Mouse (Mus musculus): ENCODE data around the gene Prpf38b. TPM values are rescaled to one million over a fixed set of nuclear protein-coding genes. Genes with fewer than 3 reads are reported as not detected.

Prpf38b gene
- polyA plus RNA-seq (2015; fragmentation: Nextera tagmentation; extraction: Ambion mirVana), result 55.8 TPM in 2 replicates

- peak; percentile 100 for ATAC-seq (replicated peaks)
- Histone ChIP-seq H3K9ac (peak within 1 kb of the TSS; percentile 89), H3K36me3 (replicated peaks) (0 out of 2 replicates have a peak, but pooled peaks cover 5% of the 10 kb centered on the region), H3K27ac (peak within 1 kb of the TSS; percentile 97), H3K4me3 (peak within 1 kb of the TSS; percentile 99), H3K4me1 (peaks cover 27% of the 10 kb centered on the region), H3K4me2 (peak within 1 kb of the TSS; percentile 78), H3K9me3 (no peaks in the 10 kb centered on the region), H3K27me3 (replicated peaks) (no peaks in the 10 kb centered on the region)
- WGBS, result 1% methylated on average over 53 of the region's 53 CpGs
Measured at GRCm38 (mm10) chr3:108911548-108912413, at the start of gene Prpf38b. TSS of gene Prpf38b (minus strand) at chr3:108911727.

GRCm38 (mm10) chr3:108961226-108961625 is 49.7 kb upstream of the Prpf38b start:
- Histone ChIP-seq H3K9ac (peak overlapping the region; percentile 11; the same call in 1 of the 2 replicates), H3K4me3 (peak overlapping the region; percentile 12), H3K9me3 (no peaks in the 10 kb centered on the region), H3K27ac (peak overlapping the region; percentile 76), H3K36me3 (replicated peaks) (no peaks in the 10 kb centered on the region), H3K27me3 (replicated peaks) (no peaks in the 10 kb centered on the region), H3K4me2 (peak overlapping the region; percentile 45), H3K4me1 (peaks cover 16% of the 10 kb centered on the region)
- ATAC-seq (replicated peaks), result peak; percentile 94
- 11% methylated on average over 7 of the region's 7 CpGs for WGBS

DNA sequence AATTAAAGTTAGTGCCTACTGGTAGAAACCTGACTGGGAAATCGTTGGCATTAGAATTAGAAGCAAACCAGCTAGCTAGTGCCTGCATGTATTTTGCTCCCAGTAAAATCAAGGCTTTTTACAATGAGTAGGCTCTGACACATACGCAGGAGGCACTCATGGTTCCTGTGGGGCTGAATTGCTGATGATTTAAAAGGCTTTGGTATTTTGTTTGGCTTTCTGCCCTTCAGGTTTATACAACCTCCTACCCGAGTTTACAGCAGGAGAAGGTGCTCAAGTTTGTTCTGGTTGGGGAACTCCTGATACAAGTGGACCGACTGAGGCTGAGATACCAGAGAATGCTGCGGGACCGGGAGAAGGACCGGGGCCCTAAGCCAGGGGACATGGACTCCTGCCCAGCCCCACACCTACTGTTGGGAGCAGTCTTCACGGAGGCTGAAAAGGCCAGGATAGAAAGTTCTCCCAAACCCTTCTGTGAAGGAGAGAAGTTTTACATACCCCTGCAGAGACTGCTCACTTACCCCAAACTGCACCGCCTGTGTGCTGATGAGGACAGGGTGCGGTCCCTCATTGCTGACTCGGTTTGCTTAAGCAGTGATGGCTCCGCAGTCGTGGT is 48.3 kb upstream of the Prpf38b start:
- H3K27ac ChIP-seq, result no peak overlapping the region
- no peaks in the 10 kb centered on the region for H3K27me3 ChIP-seq (replicated peaks)
- H3K36me3 ChIP-seq (replicated peaks), result no peaks in the 10 kb centered on the region
- ATAC-seq (replicated peaks), result no peak
- no peaks in the 10 kb centered on the region for H3K9me3 ChIP-seq
- WGBS, result 76% methylated on average over 13 of the region's 13 CpGs
- H3K4me2 ChIP-seq, result no peak overlapping the region
- no peak overlapping the region for H3K4me3 ChIP-seq
- H3K9ac ChIP-seq, result no peak overlapping the region
- peaks cover 16% of the 10 kb centered on the region for H3K4me1 ChIP-seq

- no peaks in the 10 kb centered on the region for H3K36me3 ChIP-seq (replicated peaks)
- no peak overlapping the region for H3K27ac ChIP-seq
- no peaks in the 10 kb centered on the region for H3K9me3 ChIP-seq
- ATAC-seq (replicated peaks), result no peak
- no peak overlapping the region for H3K9ac ChIP-seq
- no peak overlapping the region for H3K4me2 ChIP-seq
- H3K4me3 ChIP-seq, result no peak overlapping the region
- no peaks in the 10 kb centered on the region for H3K27me3 ChIP-seq (replicated peaks)
- peaks cover 16% of the 10 kb centered on the region for H3K4me1 ChIP-seq
Measured at GRCm38 (mm10) chr3:108957976-108958375, 46.4 kb upstream of the Prpf38b start.

- WGBS, result 75% methylated on average over 10 of the region's 10 CpGs
Measured at GRCm38 (mm10) chr3:108940996-108941395, 29.5 kb upstream of the Prpf38b start.

DNA sequence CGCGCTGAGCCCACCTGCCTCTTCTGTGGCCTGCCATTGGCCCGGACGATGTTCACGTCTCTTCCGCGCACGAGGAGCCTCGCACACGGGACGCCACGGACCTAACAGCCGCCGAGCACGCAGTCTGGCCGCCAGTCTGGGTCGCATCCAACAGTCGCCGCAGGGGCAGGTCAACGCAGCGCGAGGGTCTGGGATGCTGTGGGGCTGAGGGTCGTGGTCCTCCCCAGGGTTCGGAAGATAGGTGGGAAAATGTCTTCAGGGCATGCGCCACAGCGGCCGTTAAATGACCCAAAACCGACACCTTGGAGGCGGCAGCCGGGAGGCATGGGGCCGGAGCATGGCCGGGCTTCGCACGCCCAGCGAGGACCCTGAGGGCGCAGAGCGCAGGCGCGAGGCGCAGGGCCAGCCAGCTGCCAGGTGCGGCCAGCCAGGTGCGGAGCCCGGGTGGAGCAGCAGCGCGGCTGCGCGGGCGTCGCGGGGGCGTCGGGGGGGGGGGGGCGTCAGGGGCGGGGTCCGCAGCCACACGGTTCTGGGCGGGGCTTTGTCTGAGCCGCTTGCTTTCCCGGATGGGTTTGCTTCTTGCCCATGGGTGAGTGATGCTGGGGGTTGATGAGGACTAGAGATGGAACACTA is 28.6 kb upstream of the Prpf38b start, which contains the start of gene Gm9857:
Gene Gm9857, minus strand, starts transcription at position 445 of the 633 bp plus-strand sequence.
- H3K4me2 ChIP-seq, result peak within 1 kb of the TSS; percentile 55
- H3K27me3 ChIP-seq (replicated peaks), result no peaks in the 10 kb centered on the region
- no peaks in the 10 kb centered on the region for H3K36me3 ChIP-seq (replicated peaks)
- ATAC-seq (replicated peaks), result peak; percentile 95
- 58% methylated on average over 44 of the region's 59 CpGs for WGBS
- peak within 1 kb of the TSS; percentile 34 for H3K4me3 ChIP-seq
- H3K27ac ChIP-seq, result no peak within 1 kb of the TSS
- H3K9me3 ChIP-seq, result no peaks in the 10 kb centered on the region
- H3K4me1 ChIP-seq, result no peaks in the 10 kb centered on the region
- peak within 1 kb of the TSS; percentile 37 for H3K9ac ChIP-seq

More at GRCm38 (mm10) chr3:108940996-108941395, 29.5 kb upstream of the Prpf38b start:
- H3K27me3 ChIP-seq (replicated peaks), result no peaks in the 10 kb centered on the region
- H3K4me3 ChIP-seq, result no peak overlapping the region
- no peak overlapping the region for H3K9ac ChIP-seq
- H3K27ac ChIP-seq, result no peak overlapping the region
- no peaks in the 10 kb centered on the region for H3K4me1 ChIP-seq
- no peaks in the 10 kb centered on the region for H3K36me3 ChIP-seq (replicated peaks)
- no peaks in the 10 kb centered on the region for H3K9me3 ChIP-seq
- H3K4me2 ChIP-seq, result no peak overlapping the region
- no peak for ATAC-seq (replicated peaks)

GRCm38 (mm10) chr3:108939573-108939972 is 28.0 kb upstream of the Prpf38b start, which contains the start of gene Henmt1:
TSS of gene Henmt1 (plus strand) at chr3:108939873.
- 91% methylated on average over 5 of the region's 5 CpGs for WGBS
- Histone ChIP-seq H3K4me2 (peak within 1 kb of the TSS; percentile 55), H3K27me3 (replicated peaks) (no peaks in the 10 kb centered on the region), H3K9me3 (no peaks in the 10 kb centered on the region), H3K36me3 (replicated peaks) (no peaks in the 10 kb centered on the region), H3K4me1 (no peaks in the 10 kb centered on the region), H3K9ac (peak within 1 kb of the TSS; percentile 37), H3K4me3 (peak within 1 kb of the TSS; percentile 34), H3K27ac (no peak within 1 kb of the TSS)
- ATAC-seq (replicated peaks), result no peak

DNA sequence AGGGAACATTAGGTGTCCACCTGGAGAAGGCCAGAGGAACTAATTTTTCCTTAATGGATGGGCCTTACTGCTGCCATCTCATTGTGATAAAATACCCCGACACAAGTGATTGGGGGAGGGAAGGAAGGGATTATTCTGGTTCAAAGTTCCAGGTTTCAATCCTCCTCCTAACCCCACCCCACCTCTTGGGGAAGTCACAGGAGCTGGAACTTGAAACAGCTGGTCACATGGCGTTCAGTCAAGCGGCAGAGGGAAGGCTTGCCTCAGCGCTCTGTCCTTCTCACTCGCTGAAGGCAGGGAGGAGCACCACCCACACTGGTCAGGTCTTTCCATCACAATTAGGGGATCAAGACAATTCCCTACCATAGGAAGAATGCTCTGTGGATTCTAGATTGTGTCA is 27.2 kb upstream of the Prpf38b start:
- Histone ChIP-seq H3K36me3 (replicated peaks) (no peaks in the 10 kb centered on the region), H3K4me1 (no peaks in the 10 kb centered on the region), H3K4me2 (no peak overlapping the region), H3K27me3 (replicated peaks) (no peaks in the 10 kb centered on the region), H3K9ac (no peak overlapping the region), H3K27ac (no peak overlapping the region), H3K4me3 (no peak overlapping the region), H3K9me3 (no peaks in the 10 kb centered on the region)
- no peak for ATAC-seq (replicated peaks)
- WGBS, result 85% methylated on average over 5 of the region's 5 CpGs

- no peaks in the 10 kb centered on the region for H3K36me3 ChIP-seq (replicated peaks)
- H3K4me3 ChIP-seq, result no peak overlapping the region
- H3K9me3 ChIP-seq, result no peaks in the 10 kb centered on the region
- WGBS, result 93% methylated on average over 6 of the region's 6 CpGs
- no peak overlapping the region for H3K9ac ChIP-seq
- ATAC-seq (replicated peaks), result no peak
- no peak overlapping the region for H3K4me2 ChIP-seq
- H3K27ac ChIP-seq, result no peak overlapping the region
- no peaks in the 10 kb centered on the region for H3K4me1 ChIP-seq
- H3K27me3 ChIP-seq (replicated peaks), result no peaks in the 10 kb centered on the region
Measured at GRCm38 (mm10) chr3:108933557-108933956, 22.0 kb upstream of the Prpf38b start.

DNA sequence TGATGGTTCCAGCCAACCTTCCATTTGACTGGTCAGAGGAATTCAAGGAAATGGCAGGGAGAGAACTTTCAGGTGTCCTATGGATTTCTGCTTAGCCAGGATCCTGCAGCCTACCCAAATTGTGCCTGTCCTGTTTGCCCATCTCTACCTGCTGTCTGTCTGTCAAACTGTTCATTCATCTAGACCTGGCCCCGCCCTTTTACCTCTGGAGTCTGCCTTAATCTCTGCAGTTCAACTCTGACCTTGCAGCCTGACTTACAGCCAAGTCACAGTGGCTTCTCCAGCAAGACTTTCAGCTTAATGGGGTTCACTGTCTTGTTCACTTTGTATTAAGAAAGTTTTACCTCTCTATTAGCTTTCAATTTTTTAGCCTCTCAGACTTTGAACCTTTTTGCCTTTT is 14.8 kb upstream of the Prpf38b start:
- Histone ChIP-seq H3K4me2 (no peak overlapping the region), H3K9me3 (no peaks in the 10 kb centered on the region), H3K36me3 (replicated peaks) (no peaks in the 10 kb centered on the region), H3K9ac (no peak overlapping the region), H3K4me1 (no peaks in the 10 kb centered on the region), H3K4me3 (no peak overlapping the region), H3K27ac (no peak overlapping the region), H3K27me3 (replicated peaks) (no peaks in the 10 kb centered on the region)
- WGBS, result 65% methylated on average over 1 of the region's 1 CpGs
- ATAC-seq (replicated peaks), result no peak

DNA sequence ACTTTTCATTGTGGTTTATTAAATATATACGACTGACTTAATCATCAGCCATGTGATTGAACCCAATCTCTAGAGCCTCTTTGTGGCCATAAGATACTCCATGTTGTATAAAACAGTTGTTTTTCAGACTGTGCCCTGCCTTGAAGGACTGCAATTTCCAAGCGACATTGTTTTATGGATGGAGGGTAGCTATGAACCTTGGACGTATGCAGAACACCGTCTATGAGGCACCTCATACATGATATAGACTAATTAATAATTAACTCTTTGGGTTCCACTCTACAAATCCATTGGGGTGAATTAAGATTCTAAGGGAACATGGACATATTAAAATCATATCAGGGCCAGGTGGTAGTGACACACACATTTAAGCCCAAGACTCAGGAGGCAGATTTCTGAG is 14.2 kb upstream of the Prpf38b start:
- H3K9me3 ChIP-seq, result no peaks in the 10 kb centered on the region
- no peak overlapping the region for H3K4me2 ChIP-seq
- no peak overlapping the region for H3K4me3 ChIP-seq
- ATAC-seq (replicated peaks), result no peak
- H3K27ac ChIP-seq, result no peak overlapping the region
- no peak overlapping the region for H3K9ac ChIP-seq
- no peaks in the 10 kb centered on the region for H3K4me1 ChIP-seq
- no peaks in the 10 kb centered on the region for H3K27me3 ChIP-seq (replicated peaks)
- WGBS, result 94% methylated on average over 4 of the region's 4 CpGs
- no peaks in the 10 kb centered on the region for H3K36me3 ChIP-seq (replicated peaks)

- Histone ChIP-seq H3K4me3 (no peak overlapping the region), H3K36me3 (replicated peaks) (no peaks in the 10 kb centered on the region), H3K9ac (no peak overlapping the region), H3K9me3 (no peaks in the 10 kb centered on the region), H3K27ac (no peak overlapping the region), H3K27me3 (replicated peaks) (no peaks in the 10 kb centered on the region), H3K4me1 (no peaks in the 10 kb centered on the region), H3K4me2 (no peak overlapping the region)
- WGBS, result 100% methylated on average over 1 of the region's 1 CpGs
- no peak for ATAC-seq (replicated peaks)
Measured at GRCm38 (mm10) chr3:108921822-108922221, 10.3 kb upstream of the Prpf38b start.

All from midbrain, embryonic 15.5 days (tissue).